Mouse (Mus musculus) heart, embryonic 15.5 days (tissue): ENCODE data around the gene Ofcc1. TPM values are rescaled to one million over a fixed set of nuclear protein-coding genes. Genes with fewer than 3 reads are reported as not detected.

Experiments used
- ATAC-seq: fragments of 200-750 bp; cut with Nextera tagmentation; replicated peaks from 2 replicates; pipeline ENCODE4 v1.8.0; 2017; ENCODE audit warnings: low read depth, moderate TSS enrichment; ENCODE audit not compliant: insufficient number of reproducible peaks, insufficient read depth, low FRiP score
- H3K27ac ChIP-seq: fragments of 300-500 bp; sonication (generic); 2 replicates; pipeline ENCODE4 v1.5.1; 2015; ENCODE audit warnings: mild to moderate bottlenecking, inconsistent platforms
- H3K27me3 ChIP-seq: fragments of 300-500 bp; sonication (generic); 2 replicates; pipeline ENCODE4 v1.6.1; 2015; ENCODE audit warnings: inconsistent platforms
- H3K36me3 ChIP-seq: fragments of 300-500 bp; sonication (generic); 2 replicates; pipeline ENCODE4 v1.6.1; 2015; ENCODE audit warnings: mild to moderate bottlenecking, inconsistent platforms
- H3K4me1 ChIP-seq: fragments of 300-500 bp; sonication (generic); replicated peaks from 2 replicates; pipeline ENCODE4 v1.6.1; 2015; ENCODE audit warnings: inconsistent platforms
- H3K4me2 ChIP-seq: fragments of 300-500 bp; sonication (generic); 2 replicates; pipeline ENCODE4 v1.6.1; 2015; ENCODE audit warnings: inconsistent platforms, mild to moderate bottlenecking, moderate library complexity
- H3K4me3 ChIP-seq: fragments of 300-500 bp; sonication (generic); 2 replicates; pipeline ENCODE4 v1.5.1; 2015; ENCODE audit warnings: mild to moderate bottlenecking, inconsistent platforms
- H3K9ac ChIP-seq: fragments of 300-500 bp; sonication (generic); 2 replicates; pipeline ENCODE4 v1.6.1; 2015; ENCODE audit warnings: mild to moderate bottlenecking, inconsistent platforms
- H3K9me3 ChIP-seq: fragments of 300-500 bp; sonication (generic); replicated peaks from 2 replicates; pipeline ENCODE4 v1.6.1; 2016; ENCODE audit warnings: inconsistent platforms
- whole genome bisulfite sequencing: fragments of 180-500 bp; shearing (Covaris S2); methylation state at CpG from one replicate; pipeline ENCODE4 v1.1.7; 2015; ENCODE audit warnings: mixed read lengths; 5-methylcytosine and 5-hydroxymethylcytosine counted together
- polyA plus RNA-seq: library from polyadenylated mRNA; unstranded; fragments of >200 nt; fragmentation: Nextera tagmentation; extraction: Ambion mirVana; gene quantifications from 2 replicates; pipeline ENCODE4 v1.2.1, GENCODE M21; 2015

The Ofcc1 gene
- polyA plus RNA-seq = 0.23 TPM in 1 of 2 replicates, not detected in the other

DNA sequence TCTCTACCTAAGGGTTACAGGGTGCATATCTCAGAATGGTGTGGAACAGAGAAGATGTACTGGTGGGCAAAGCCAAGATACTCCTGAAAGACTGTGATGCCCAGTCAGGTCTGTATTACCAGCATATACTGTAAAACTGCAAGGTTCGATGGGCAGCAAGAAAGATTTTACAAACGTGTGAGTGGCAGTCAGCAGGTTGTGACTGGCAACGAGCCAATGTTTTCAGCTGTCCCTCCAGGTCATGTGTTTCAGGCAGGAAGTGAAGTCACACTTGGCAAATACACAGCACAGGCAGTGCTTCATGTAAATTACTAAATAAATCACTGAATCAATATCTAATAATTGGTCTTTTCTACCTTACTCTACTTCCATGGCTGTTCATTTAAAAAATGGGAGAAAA is at the start of gene Ofcc1:
Gene Ofcc1 (minus strand): TSS at position 163 of the 400 bp plus-strand sequence.
- WGBS = 42% methylated on average over 3 of the region's 3 CpGs
- Histone ChIP-seq H3K4me2 (no peak within 1 kb of the TSS), H3K27me3 (no peaks in the 10 kb centered on the region), H3K9ac (no peak within 1 kb of the TSS), H3K4me1 (peaks cover 8% of the 10 kb centered on the region), H3K36me3 (no peaks in the 10 kb centered on the region), H3K9me3 (no peaks in the 10 kb centered on the region), H3K4me3 (no peak within 1 kb of the TSS), H3K27ac (no peak within 1 kb of the TSS)
- no peak for ATAC-seq

DNA sequence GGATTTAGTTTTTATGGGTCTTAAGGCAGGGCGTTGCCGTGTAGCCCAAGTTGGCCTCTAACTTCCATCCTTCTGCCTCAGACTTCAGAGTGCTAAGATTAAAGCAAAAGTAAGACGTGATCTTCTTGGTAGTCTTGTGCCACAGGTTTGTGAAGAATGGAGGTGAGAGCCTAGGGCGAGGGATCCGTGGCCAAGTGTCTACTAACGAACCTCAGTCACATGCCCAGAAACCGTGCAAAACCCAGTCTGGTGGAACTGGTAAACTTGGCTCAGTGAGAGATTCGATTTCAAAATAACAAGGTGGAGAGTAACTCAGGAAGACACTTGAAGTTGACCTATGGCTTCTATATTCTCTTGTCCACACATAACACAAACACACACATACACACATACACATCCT is 28.9 kb upstream of the Ofcc1 start:
- Histone ChIP-seq H3K4me2 (no peak overlapping the region), H3K4me3 (no peak overlapping the region), H3K27me3 (no peaks in the 10 kb centered on the region), H3K27ac (no peak overlapping the region), H3K9me3 (no peaks in the 10 kb centered on the region), H3K4me1 (no peaks in the 10 kb centered on the region), H3K9ac (no peak overlapping the region), H3K36me3 (no peaks in the 10 kb centered on the region)
- no peak for ATAC-seq
- WGBS = 89% methylated on average over 8 of the region's 8 CpGs

DNA sequence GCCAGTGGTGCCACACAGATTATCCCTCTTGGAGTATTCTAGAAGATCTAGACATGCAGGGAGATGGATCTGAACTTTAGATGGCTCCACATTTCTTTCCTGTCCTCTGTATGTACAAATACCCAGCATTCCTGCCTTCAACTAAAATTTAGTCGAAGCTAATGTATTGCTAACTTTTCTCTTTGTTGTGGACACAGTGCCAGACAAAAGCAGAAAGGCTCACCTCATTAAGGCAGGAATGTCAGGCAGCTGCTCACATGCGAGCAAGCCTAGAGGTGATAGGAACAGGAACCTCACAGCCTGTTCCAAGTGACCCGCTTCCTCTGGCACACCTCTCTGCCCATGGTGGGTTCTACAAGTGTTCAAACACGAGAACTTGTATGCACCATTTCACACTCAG is 26.2 kb upstream of the Ofcc1 start:
- Histone ChIP-seq H3K27me3 (no peaks in the 10 kb centered on the region), H3K4me1 (no peaks in the 10 kb centered on the region), H3K36me3 (no peaks in the 10 kb centered on the region), H3K4me2 (no peak overlapping the region), H3K9ac (no peak overlapping the region), H3K4me3 (no peak overlapping the region), H3K9me3 (no peaks in the 10 kb centered on the region), H3K27ac (no peak overlapping the region)
- ATAC-seq = no peak
- WGBS = 32% methylated on average over 4 of the region's 4 CpGs

DNA sequence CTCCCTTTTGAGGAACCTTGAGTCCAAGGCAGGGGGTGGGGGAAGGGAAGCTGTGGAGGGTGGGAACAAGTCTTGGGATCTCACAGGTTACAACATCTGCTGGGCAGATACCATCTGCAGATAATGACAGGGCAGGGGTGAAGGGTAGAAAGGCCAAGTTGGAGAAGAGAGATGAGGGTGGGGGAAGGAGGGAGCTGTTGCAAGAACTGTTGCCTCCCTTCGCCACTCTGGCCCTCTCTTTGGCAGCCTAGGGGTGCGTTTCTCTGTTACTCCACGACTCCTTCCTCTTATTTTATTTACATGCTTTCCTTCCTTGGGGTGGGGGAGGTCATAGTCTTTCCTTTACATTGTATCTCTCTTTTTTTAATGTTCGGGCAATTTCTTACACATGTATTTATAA is 23.7 kb upstream of the Ofcc1 start:
- no peak overlapping the region for H3K4me2 ChIP-seq
- H3K27me3 ChIP-seq = no peaks in the 10 kb centered on the region
- 80% methylated on average over 4 of the region's 4 CpGs for whole genome bisulfite sequencing
- no peak for ATAC-seq
- no peak overlapping the region for H3K4me3 ChIP-seq
- no peak overlapping the region for H3K27ac ChIP-seq
- no peak overlapping the region for H3K9ac ChIP-seq
- no peaks in the 10 kb centered on the region for H3K4me1 ChIP-seq
- H3K36me3 ChIP-seq = no peaks in the 10 kb centered on the region
- no peaks in the 10 kb centered on the region for H3K9me3 ChIP-seq

DNA sequence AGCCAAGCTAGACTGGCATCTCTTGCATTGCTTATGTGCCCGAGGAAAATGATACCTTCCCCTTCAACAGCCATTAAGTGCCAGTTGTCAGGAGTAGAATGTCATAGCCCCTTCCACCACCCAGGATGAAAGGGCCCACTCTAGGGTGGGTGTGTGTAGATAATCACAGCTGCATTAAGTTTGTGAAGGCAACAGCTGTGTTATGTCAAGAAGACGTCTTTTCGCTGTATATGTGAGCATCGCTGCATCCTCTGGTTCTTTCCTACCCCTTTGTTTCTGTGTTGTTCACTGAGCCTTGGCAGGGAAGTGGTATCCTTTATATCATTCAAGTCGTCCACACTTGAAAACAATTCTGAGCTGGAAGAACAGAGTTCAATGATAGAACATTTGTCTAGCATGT is 15.5 kb upstream of the Ofcc1 start:
- WGBS = 63% methylated on average over 5 of the region's 5 CpGs
- H3K4me3 ChIP-seq = no peak overlapping the region
- no peaks in the 10 kb centered on the region for H3K27me3 ChIP-seq
- ATAC-seq = no peak
- no peaks in the 10 kb centered on the region for H3K36me3 ChIP-seq
- no peaks in the 10 kb centered on the region for H3K4me1 ChIP-seq
- no peak overlapping the region for H3K9ac ChIP-seq
- no peak overlapping the region for H3K27ac ChIP-seq
- H3K9me3 ChIP-seq = no peaks in the 10 kb centered on the region
- H3K4me2 ChIP-seq = no peak overlapping the region

DNA sequence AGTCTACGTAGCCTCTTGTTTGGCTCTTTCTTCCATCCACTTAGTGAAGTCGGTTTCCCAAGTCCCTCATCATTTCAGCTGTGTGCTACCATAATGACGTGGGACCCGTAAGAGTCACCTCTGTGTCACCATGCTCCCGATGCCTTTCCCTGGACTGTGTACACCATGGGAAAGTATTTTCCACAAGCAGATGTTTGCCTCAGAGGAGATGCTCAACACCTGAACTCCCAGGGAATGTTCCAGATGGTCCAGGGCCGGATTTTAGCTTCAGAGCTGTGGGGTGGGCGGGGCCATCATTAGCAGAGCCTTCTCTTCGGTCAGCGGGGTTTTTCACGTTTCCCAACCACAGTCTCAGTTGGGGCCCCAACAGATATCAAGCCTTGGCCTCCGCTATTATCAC is 5.5 kb upstream of the Ofcc1 start:
- Histone ChIP-seq H3K4me3 (no peak overlapping the region), H3K27me3 (no peaks in the 10 kb centered on the region), H3K4me2 (no peak overlapping the region), H3K9ac (no peak overlapping the region), H3K27ac (no peak overlapping the region), H3K4me1 (no peaks in the 10 kb centered on the region), H3K36me3 (no peaks in the 10 kb centered on the region), H3K9me3 (no peaks in the 10 kb centered on the region)
- WGBS = 68% methylated on average over 11 of the region's 11 CpGs
- ATAC-seq = no peak

DNA sequence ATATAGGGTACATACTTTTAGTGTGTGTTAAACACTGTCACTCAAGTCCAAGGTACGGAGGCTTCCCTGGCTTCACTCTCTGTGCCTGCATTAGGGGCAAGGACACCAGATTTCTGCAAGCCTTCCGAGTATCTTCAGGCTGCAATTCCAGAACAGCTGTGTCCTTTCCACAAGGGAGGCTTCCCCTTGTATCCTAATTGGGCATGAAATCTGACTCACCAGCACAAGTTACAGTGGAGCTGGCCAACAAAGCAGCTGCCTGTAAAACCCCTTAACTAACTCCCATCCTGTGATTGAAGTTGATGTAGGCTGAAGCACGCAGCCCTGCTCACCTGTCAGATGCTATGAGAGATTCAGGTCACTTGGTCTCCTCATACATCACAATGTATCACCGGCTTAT is 3.6 kb upstream of the Ofcc1 start:
- no peak overlapping the region for H3K9ac ChIP-seq
- no peak for ATAC-seq
- WGBS = 64% methylated on average over 4 of the region's 4 CpGs

DNA sequence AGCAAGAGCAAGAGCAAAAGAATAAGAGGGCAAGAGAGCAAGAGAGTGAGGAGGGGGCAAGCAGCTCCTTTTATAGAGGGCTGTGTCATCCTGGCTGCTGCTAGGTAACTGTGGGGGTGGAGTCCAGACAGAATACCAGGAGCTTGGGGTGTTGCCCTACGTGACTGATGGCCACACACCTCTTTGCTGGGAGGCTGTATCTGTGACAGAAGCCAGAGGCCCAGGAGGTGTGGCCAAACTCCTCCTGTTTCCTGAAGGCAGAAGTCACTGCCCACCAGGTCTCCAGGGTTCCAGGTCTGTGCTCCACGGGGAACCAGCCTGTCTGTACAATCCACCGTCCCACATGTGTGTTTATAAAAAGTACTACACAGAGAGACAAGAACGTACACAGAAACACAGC is 558 bp downstream of the Ofcc1 start:
- WGBS = 32% methylated on average over 4 of the region's 4 CpGs
- no peaks in the 10 kb centered on the region for H3K36me3 ChIP-seq
- H3K4me2 ChIP-seq = no peak overlapping the region
- peak; percentile 53; the same call in 1 of the 2 replicates for ATAC-seq
- H3K9ac ChIP-seq = no peak overlapping the region
- no peak overlapping the region for H3K27ac ChIP-seq
- peaks cover 8% of the 10 kb centered on the region for H3K4me1 ChIP-seq
- H3K9me3 ChIP-seq = no peaks in the 10 kb centered on the region
- H3K27me3 ChIP-seq = no peaks in the 10 kb centered on the region
- H3K4me3 ChIP-seq = no peak overlapping the region

More for the DNA sequence above, 3.6 kb upstream of the Ofcc1 start:
- H3K27me3 ChIP-seq = no peaks in the 10 kb centered on the region
- no peak overlapping the region for H3K4me2 ChIP-seq
- no peak overlapping the region for H3K4me3 ChIP-seq
- H3K27ac ChIP-seq = no peak overlapping the region
- H3K9me3 ChIP-seq = no peaks in the 10 kb centered on the region
- no peaks in the 10 kb centered on the region for H3K36me3 ChIP-seq
- peaks cover 8% of the 10 kb centered on the region for H3K4me1 ChIP-seq

DNA sequence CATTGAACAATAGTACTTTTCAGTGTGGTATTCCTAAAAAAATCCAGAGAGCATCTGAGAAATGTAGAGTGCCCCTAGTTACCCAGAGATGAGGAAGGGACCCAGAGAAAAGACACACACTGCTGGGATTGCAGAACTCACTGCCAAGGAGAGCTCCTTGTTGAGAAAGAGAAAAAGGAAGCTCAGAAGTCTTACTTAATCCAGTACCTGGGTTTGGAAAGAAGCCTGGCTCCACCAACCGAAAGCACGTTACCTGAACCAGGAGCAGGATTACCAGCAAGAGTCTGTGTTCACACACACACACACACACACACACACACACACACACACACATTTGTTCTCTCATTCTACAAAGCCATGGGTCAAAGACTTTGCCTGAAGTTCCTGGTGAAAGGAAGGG is 14.2 kb downstream of the Ofcc1 start:
- 100% methylated on average over 2 of the region's 2 CpGs for WGBS

DNA sequence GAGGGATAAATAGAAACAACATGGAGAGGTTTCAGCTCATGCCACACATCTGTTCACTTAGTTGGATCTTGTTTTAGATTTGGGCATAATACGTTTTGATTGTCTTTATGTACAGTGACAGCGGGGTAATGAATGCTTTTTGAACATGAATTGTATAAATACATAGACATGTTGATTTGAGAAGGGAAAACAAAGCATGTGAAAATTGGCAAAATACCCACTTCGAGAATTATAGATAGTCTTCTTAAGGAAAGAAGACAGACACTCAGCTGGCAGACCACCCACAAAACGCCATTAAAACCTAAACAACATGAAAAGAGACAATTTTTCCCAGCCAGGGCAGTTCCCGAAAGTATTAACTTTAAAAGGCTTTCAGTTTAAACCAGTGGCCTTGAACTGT is 37.9 kb downstream of the Ofcc1 start:
- no peaks in the 10 kb centered on the region for H3K27me3 ChIP-seq
- no peak overlapping the region for H3K9ac ChIP-seq
- H3K4me2 ChIP-seq = no peak overlapping the region
- 68% methylated on average over 5 of the region's 5 CpGs for WGBS
- no peak for ATAC-seq
- H3K36me3 ChIP-seq = no peaks in the 10 kb centered on the region
- H3K9me3 ChIP-seq = no peaks in the 10 kb centered on the region
- H3K27ac ChIP-seq = no peak overlapping the region
- no peaks in the 10 kb centered on the region for H3K4me1 ChIP-seq
- no peak overlapping the region for H3K4me3 ChIP-seq

More for the DNA sequence above, 14.2 kb downstream of the Ofcc1 start:
- no peak for ATAC-seq
- no peaks in the 10 kb centered on the region for H3K9me3 ChIP-seq
- H3K27me3 ChIP-seq = no peaks in the 10 kb centered on the region
- no peaks in the 10 kb centered on the region for H3K36me3 ChIP-seq
- no peak overlapping the region for H3K4me3 ChIP-seq
- H3K27ac ChIP-seq = no peak overlapping the region
- H3K4me1 ChIP-seq = no peaks in the 10 kb centered on the region
- H3K9ac ChIP-seq = no peak overlapping the region
- H3K4me2 ChIP-seq = no peak overlapping the region

DNA sequence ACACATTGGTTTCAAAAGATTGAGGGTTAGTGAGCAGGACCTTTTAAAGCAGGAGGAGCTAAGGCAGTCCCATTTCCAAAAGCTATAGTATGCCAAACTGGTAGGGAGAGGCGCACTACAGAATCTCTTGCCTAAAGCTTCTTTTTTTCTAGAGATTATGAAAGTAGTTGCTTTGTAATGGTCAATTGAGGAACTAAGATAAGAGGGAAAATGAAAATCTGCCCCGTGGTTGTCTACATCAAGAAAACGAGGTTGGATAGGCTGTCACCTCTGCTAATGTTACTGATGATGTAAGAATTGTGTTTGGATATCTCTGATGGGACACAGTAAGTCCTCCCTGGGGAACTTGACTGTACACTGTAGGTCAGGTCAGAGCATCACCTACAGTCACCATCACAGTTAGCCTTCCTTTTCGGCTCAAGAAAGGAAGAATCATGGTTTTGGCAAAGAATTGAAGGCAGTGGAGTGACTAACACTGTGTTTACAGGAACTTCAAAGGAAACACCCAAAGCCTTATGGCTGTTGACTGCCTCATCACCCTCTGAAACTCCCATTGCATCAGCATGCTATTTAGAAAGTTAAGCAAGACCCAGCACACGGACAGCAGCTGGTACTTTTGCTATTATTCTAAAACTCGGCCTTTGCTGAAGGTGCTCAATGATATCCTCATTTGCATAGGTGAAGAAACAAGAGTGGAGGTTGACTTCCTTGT is 40.3 kb downstream of the Ofcc1 start:
- no peaks in the 10 kb centered on the region for H3K27me3 ChIP-seq
- no peaks in the 10 kb centered on the region for H3K36me3 ChIP-seq
- no peaks in the 10 kb centered on the region for H3K9me3 ChIP-seq
- H3K27ac ChIP-seq = no peak overlapping the region
- no peak overlapping the region for H3K9ac ChIP-seq
- H3K4me2 ChIP-seq = no peak overlapping the region
- ATAC-seq = no peak
- no peaks in the 10 kb centered on the region for H3K4me1 ChIP-seq
- 69% methylated on average over 6 of the region's 6 CpGs for WGBS
- no peak overlapping the region for H3K4me3 ChIP-seq

DNA sequence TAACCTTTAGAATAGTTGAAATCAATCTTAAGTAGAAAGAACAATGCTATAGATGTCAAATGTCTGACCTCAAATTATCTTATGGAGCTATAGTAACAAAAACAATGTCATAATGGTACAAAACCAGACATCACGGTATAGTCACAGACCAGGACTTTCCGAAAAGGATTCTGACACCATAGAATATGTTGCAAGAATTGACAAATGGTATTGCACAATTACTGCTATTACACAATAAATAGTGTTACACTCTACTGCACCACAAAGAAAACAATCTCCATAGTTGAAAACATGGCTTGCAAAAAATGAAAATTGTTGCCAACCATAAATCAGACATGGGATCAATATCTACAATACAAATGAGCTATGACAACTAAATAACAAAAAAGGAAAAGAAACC is 43.5 kb downstream of the Ofcc1 start:
- WGBS = 87% methylated on average over 2 of the region's 2 CpGs
- H3K36me3 ChIP-seq = no peaks in the 10 kb centered on the region

More for the DNA sequence above, 43.5 kb downstream of the Ofcc1 start:
- Histone ChIP-seq H3K27ac (no peak overlapping the region), H3K27me3 (no peaks in the 10 kb centered on the region), H3K4me2 (no peak overlapping the region), H3K4me1 (no peaks in the 10 kb centered on the region), H3K9me3 (no peaks in the 10 kb centered on the region), H3K9ac (no peak overlapping the region), H3K4me3 (no peak overlapping the region)
- no peak for ATAC-seq
